Mouse (Mus musculus): ENCODE results near the gene Itpr1.
"Not testable (repeated sequence)": the region's sequence is repeated elsewhere in the genome, so short reads cannot be mapped to it uniquely, and the experiment has no call there.

The Itpr1 gene

DNA sequence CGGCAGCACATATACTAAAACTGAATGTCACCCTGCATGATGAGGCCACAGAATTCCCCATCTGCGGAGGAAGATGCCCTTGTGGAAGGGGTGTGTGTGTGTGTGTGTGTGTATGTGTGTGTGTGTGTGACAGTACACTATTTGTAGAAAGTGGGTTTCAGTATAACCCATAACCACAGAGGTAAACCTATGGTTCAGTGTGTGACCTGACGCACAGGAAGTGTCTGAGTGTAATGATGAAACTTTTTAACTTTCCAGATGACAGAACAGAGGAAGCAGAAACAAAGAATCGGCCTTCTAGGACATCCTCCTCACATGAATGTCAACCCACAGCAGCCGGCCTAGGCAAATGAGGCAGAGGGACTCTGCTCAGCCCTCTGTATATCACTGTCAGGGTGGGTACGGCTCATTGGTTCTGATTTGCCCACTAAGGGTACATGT, 336.6 kb downstream of the Itpr1 start:
- DNase-seq (ENCODE audit: low spot score), result no peak

- DNase-seq (ENCODE audit: low spot score), result no peak
Observed at GRCm38 (mm10) chr6:108551725-108552620, 339.1 kb downstream of the Itpr1 start.

- DNase-seq (ENCODE audit: low spot score), result no peak
Observed at GRCm38 (mm10) chr6:108553013-108553412, 340.1 kb downstream of the Itpr1 start.

DNA sequence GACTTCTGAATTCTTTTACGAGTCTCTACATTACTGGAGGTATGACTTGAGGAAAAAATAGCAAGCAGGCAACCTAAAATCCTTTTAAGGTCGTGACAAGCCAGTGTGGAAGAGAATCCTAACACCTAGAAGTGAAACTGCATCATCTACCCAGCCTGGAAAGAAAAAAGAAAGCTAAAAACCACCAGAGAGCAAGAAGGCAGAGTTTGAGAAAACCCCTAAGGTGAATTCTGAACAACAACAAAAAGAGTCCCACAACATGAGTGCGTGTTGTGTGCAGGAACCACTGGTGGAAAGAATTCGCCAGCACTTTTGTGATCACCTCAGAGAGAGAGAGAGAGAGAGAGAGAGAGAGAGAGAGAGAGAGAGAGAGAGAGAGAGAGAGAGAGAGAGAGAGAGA, 340.6 kb downstream of the Itpr1 start:
- DNase-seq (ENCODE audit: low spot score), result no peak

- DNase-seq (ENCODE audit: low spot score), result no peak
Observed at GRCm38 (mm10) chr6:108554389-108554788, 341.5 kb downstream of the Itpr1 start.

DNA sequence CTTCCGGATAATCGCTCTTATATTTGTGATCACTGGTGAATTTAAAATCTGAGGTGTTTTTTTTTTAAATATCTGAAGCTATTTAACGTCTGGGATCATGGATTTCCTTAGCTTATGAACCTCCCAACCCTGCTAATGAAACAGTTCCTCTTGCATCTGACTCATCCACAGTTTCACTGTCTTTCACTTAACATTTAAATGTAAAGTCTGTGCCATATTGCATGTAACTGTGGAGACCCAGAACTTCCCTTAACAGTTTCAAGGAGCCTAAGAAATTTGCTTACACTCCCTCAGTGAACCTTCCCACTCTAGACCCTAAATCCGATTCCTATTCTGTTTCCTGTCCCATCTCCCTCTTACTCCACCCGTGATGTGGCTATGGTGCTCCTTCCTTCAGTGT, 342.0 kb downstream of the Itpr1 start:
- DNase-seq (ENCODE audit: low spot score), result no peak

DNA sequence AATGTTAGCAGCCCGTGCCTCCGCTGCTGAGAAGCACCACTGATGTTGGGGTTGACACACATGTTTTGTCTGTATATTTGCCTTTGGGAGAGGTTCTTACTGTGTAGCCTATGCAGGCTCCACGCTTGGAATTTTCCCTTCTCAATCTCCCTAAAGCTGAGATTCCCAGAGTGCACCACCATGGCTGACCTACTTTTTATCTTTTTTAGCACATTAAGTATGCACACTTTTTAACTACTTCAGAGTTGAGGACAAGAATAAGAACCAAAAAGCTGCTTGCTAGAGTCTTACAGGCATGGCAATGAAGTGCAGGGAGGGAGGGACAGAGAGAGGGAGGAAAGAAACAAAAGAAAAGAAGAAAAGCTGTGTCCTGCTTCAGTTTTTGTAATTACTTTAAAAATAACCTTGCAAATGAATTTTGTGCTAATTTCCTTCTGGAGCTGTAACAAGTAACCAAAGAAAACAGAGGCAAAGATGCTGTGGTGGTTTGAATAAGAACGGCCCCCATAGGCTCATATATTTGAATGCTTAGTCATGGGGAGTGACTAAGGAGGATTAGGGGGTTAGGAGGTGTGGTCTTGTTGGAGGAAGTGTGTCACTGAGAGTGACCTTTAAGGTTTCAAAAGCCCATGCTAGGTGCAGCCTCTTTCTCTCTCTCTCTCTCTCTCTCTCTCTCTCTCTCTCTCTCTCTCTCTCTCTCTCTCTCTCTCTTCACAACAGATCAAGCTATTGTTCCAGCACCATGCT, 344.9 kb downstream of the Itpr1 start:
- no peak for DNase-seq (ENCODE audit: low spot score)

- DNase-seq (ENCODE audit: low spot score), result not testable (repeated sequence)
Observed at GRCm38 (mm10) chr6:108559226-108559625, 346.3 kb downstream of the Itpr1 start.

GRCm38 (mm10) chr6:108562971-108563370, 350.1 kb downstream of the Itpr1 start:
- DNase-seq (ENCODE audit: low spot score), result no peak

GRCm38 (mm10) chr6:108565447-108565846, 352.6 kb downstream of the Itpr1 start:
- DNase-seq (ENCODE audit: low spot score), result not testable (repeated sequence)

DNA sequence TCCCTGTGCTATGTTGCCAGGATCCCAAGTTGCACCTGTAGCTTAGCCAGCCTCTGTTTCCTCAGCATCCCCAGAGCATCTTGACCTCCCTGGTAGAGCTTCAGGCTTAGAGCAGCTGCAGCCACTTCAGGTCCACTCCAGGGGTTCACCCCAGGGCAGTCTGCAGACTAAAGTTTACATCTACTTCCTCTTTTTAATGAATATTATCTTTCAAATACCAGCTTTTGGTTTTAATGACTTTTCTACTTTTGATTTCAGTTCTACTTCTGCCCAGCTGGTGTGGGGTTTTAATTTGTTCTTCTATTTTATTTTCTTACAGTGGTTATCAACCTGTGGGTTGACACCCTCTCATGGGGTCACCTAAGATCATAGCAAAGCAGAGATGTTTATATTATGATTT, 353.7 kb downstream of the Itpr1 start:
- DNase-seq (ENCODE audit: low spot score), result no peak

GRCm38 (mm10) chr6:108569460-108570187, 356.7 kb downstream of the Itpr1 start:
- DNase-seq (ENCODE audit: low spot score), result no peak

DNA sequence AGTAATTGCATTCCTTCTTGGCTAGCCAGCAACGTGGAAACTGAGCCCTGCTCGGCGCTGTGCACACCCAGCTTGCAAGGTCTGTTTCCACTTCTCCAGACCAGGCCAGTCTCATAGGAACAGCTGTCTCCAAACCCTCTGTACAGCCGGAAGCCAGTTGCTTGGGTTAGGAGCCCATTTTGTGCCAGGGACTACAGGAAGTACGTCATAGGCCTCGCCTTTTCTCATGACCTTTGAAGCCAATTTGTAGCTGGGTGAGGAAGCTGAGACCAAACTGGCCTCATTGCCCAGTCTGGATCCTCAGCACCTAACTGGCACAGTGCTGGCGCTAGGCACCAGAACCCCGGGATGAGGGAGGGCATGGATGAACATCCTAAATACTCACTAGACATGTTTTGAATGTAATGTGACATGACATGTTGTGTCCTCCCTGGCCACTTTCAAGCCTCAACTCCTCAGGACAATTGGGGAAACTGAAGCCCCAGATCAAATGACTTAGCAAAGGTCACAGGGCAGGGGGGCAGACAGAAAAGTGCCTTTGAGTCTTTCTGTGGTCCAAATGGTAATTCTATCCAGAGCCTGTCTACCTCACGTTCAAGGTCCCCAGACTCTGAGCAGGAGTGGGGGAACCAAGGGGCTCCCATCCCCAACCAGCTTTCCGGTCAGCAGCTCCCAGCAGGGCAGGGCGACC, 357.6 kb downstream of the Itpr1 start:
- peak; percentile 23 for DNase-seq (ENCODE audit: low spot score)

- DNase-seq (ENCODE audit: low spot score), result peak; percentile 93
Observed at GRCm38 (mm10) chr6:108571042-108571590, 358.2 kb downstream of the Itpr1 start.

- DNase-seq (ENCODE audit: low spot score), result no peak
Observed at GRCm38 (mm10) chr6:108572646-108573045, 359.8 kb downstream of the Itpr1 start.

DNA sequence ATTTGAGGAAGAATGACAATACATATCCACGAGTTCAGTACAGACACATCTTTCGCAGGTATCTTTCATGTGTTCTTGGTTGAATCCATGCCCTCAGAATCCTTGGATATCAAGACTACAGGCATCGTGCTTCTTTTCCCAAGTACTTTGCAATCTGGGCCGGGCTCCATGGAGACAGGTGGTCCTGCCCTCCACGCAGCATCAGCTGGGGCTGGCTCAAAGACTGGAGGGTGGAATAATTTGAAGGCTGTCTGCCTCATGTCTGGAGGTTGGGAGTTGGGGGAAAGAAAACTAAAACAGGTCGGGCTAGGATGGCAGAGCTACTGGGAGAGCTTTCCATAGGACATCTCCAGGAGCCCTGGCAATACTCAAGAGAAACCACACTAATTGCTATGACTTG, 364.2 kb downstream of the Itpr1 start:
- DNase-seq (ENCODE audit: low spot score), result no peak

- no peak for DNase-seq (ENCODE audit: low spot score)
Observed at GRCm38 (mm10) chr6:108588426-108588825, 375.5 kb downstream of the Itpr1 start.

- no peak for DNase-seq (ENCODE audit: low spot score)
Observed at GRCm38 (mm10) chr6:108592227-108592626, 379.3 kb downstream of the Itpr1 start.

- DNase-seq (ENCODE audit: low spot score), result no peak
Observed at GRCm38 (mm10) chr6:108592636-108593035, 379.7 kb downstream of the Itpr1 start.

DNA sequence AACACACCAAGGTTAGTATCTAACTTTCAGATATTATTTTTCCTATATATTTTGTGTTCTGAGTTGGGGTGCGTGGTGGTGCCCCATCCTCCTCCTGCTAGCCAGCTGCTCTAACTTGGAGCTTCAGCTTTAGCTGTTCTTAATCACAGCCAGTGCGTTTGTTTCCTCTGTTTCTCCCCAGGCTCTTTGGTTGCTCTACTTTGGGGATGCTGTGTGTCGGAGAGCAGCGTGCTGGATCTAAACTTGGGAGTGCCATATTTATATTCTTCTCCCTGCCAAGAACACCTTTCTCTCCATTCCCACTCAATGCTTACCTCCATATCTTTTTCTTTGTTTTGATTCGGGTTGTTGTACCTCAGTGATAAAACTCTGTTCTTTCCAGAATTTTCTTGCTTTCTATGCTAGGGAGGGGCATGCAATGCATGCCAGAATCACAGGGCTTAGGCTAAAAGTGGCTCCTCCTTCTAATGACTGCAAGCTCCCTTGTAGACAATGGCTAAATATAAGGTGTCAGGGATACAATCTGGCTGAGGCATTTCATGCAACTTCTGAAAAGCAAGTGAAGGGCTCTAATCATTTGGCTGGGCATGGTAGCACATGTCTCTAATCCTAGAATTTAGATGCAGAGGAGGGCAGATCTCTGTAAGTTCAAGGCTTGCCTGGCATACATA, 381.4 kb downstream of the Itpr1 start:
- no peak for DNase-seq (ENCODE audit: low spot score)

DNA sequence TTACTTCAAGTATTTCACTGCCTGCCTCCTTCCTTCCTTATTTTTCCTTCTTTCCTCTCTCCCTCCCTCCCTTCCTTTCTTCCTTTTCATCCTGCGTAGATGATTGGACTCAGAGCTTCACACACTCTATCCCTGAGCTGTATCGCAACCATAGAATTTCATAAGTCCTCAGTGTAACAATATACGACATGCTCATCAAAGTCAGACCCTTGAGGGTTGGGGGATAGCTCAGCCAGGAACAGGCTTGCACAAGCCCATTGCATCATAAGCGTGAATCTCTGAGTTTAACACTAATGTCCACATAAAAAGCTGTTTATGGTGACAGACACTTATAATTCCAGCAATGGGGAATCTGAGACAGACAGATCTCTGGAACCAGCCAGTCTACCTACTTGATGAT, 385.8 kb downstream of the Itpr1 start:
- DNase-seq (ENCODE audit: low spot score), result no peak

All from ovary, adult 18-20 months (tissue).